Comparison of ENCODE assay signal across 18 mouse cellular contexts in the genomic region with DNA sequence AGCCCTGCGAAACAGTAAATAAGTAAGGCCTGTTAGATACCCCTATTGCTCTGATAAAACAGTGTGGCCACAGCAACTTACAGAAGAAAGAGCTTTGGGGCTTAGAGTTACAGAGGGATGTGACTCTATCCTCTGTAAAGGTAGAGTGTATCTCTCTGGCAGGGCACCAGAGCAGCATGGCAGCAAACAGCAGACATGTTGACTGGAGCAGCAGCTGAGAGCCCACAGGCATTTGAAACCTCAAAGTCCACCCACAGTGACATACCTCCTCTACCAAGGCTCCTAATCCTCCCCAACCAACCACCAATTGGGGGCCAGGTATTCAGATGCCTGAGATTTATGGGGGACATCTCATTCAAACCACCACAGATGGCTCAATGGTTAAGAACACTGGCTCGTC. TPM values are rescaled to one million over a fixed set of nuclear protein-coding genes. Genes with fewer than 3 reads are reported as not detected.
A peak's percentile ranks its signal among the peaks of the same experiment; 100 is the strongest.
DNase-seq lines count a peak whose midpoint lies in the region; ATAC-seq and TF ChIP-seq lines count a peak whose summit lies in the region.
"Had no signal": no experiment of that assay in that cellular context is flagged by ENCODE, and none has a peak within 500 bp of the region (broad histone marks: within the 10 kb centered on the region; RNA-seq: fewer than 3 reads in every experiment).

No protein-coding gene starts in this region.

- H3K27me3 ChIP-seq in myocyte (ENCODE audit: control insufficient read depth, insufficient read depth, insufficient read length), result no peaks in the 10 kb centered on the region
- no peaks in the 10 kb centered on the region for H3K27me3 ChIP-seq in hindbrain, postnatal 0 days (ENCODE audit: insufficient read depth, low read length)
- H3K27me3 ChIP-seq: CH12.LX, Patski had no signal

- DNase-seq in heart, adult 11 months, result peak; percentile 79
- DNase-seq in heart, adult 8-10 months (ENCODE audit: low spot score), result no peak
- DNase-seq in hindbrain, postnatal 0 days (ENCODE audit: low spot score), result no peak
- DNase-seq: adrenal gland, adult 8-10 months; adrenal gland, postnatal 10 days; adrenal gland, postnatal 14 days; adrenal gland, postnatal 25 days; adrenal gland, postnatal 36 days; B cell, adult 2 months; cerebellum, adult 11 months; cerebellum, adult 11-12 months; cerebellum, adult 18-20 months had no signal

- no peaks in the 10 kb centered on the region for H3K9me3 ChIP-seq in hindbrain, postnatal 0 days (ENCODE audit: low read length)
- H3K9me3 ChIP-seq: G1E had no signal

- no peak for ATAC-seq in hindbrain, postnatal 0 days
- ATAC-seq: activated CD4-positive, CD25-positive, alpha-beta regulatory T cell, adult 4 months; CD4-positive, CD25-positive, alpha-beta regulatory T cell, adult 4 months; Patski had no signal

- 97% methylated on average over 2 of the region's 2 CpGs for WGBS in hindbrain, postnatal 0 days

- H3ac ChIP-seq in myocyte (ENCODE audit: control insufficient read depth, insufficient read length), result no peak overlapping the region

- H3K79me2 ChIP-seq in myocyte (ENCODE audit: control insufficient read depth, insufficient read depth), result peaks cover 37% of the 10 kb centered on the region

- peaks cover 8% of the 10 kb centered on the region for H3K36me3 ChIP-seq in myocyte (ENCODE audit: control insufficient read depth, insufficient read depth)
- H3K36me3 ChIP-seq in hindbrain, postnatal 0 days (ENCODE audit: insufficient read depth, low read length), result no peaks in the 10 kb centered on the region

- no peaks in the 10 kb centered on the region for H3K4me1 ChIP-seq in hindbrain, postnatal 0 days (ENCODE audit: insufficient read depth, low read length)

- H3K27ac ChIP-seq in hindbrain, postnatal 0 days, result no peak overlapping the region

- H3K4me2 ChIP-seq in myocyte (ENCODE audit: low read depth), result no peak overlapping the region
- H3K4me2 ChIP-seq in hindbrain, postnatal 0 days (ENCODE audit: low read depth, low read length), result no peak overlapping the region

- TF ChIP-seq POLR2A in myocyte (IDR thresholded peaks at IDR 0.05; ENCODE audit: insufficient read length, low read depth), result no peak

- no peak for TF ChIP-seq CTCF in hindbrain, postnatal 0 days (IDR thresholded peaks at IDR 0.05; ENCODE audit: low read depth)

- H3K9ac ChIP-seq in hindbrain, postnatal 0 days (replicated peaks; ENCODE audit: low read length), result no peak overlapping the region

- H3K4me3 ChIP-seq in myocyte, result no peak overlapping the region
- H3K4me3 ChIP-seq in hindbrain, postnatal 0 days (ENCODE audit: low read length), result no peak overlapping the region

TF ChIP-seq in myocyte, 11 proteins besides CTCF, POLR2A, EP300 and RAD21:
- TF ChIP-seq SRF (IDR thresholded peaks at IDR 0.05; ENCODE audit: control insufficient read depth, insufficient read length, low read depth) (no peak), MAX (IDR thresholded peaks at IDR 0.05; ENCODE audit: low read depth) (no peak), POLR2AphosphoS2 (IDR thresholded peaks at IDR 0.05; ENCODE audit: insufficient read length, low read depth) (no peak), TCF12 (IDR thresholded peaks at IDR 0.05; ENCODE audit: insufficient read depth, poor library complexity, severe bottlenecking) (no peak), MYOG (IDR thresholded peaks at IDR 0.05; ENCODE audit: control insufficient read depth in 1 of 3, insufficient read depth in 1 of 3, insufficient read length in 2 of 3, low read depth in 2 of 3) (peak in 1 of 3 experiments; percentile 72), E2F4 (IDR thresholded peaks at IDR 0.05; ENCODE audit: insufficient read depth) (no peak), USF1 (IDR thresholded peaks at IDR 0.05; ENCODE audit: low read depth) (no peak), CEBPB (IDR thresholded peaks at IDR 0.05; ENCODE audit: insufficient read depth, poor library complexity, severe bottlenecking) (no peak), REST (IDR thresholded peaks at IDR 0.05; ENCODE audit: insufficient read depth, insufficient read length) (no peak), TCF3 (IDR thresholded peaks at IDR 0.05; ENCODE audit: insufficient read length, low read depth) (no peak), MYOD1 (IDR thresholded peaks at IDR 0.05; ENCODE audit: control insufficient read depth in 1 of 3, insufficient read length in 2 of 3, low read depth in 2 of 3) (peak in 2 of 3 experiments; percentile 64 to 78)

RNA-seq across cellular contexts. Expression of a gene that starts 31.0 kb away (rescaled TPM):
- total RNA-seq in heart, adult 8-10 months (2022), result 10 to 100 TPM; 10.3 to 12.8 (median 11.7) TPM
- polyA plus RNA-seq in myocyte (2012; fragmentation: generic; extraction: Trizol), result 2.4 TPM
- total RNA-seq in hindbrain, postnatal 0 days (2014; rRNA removed), result 27.7 and 30.9 TPM in 2 replicates
- polyA plus RNA-seq in hindbrain, postnatal 0 days (2015; fragmentation: Nextera tagmentation; extraction: Ambion mirVana), result 34.6 and 36.7 TPM in 2 replicates
